Mouse (Mus musculus): ENCODE results near the gene Tmem246. TPM values are rescaled to one million over a fixed set of nuclear protein-coding genes. Genes with fewer than 3 reads are reported as not detected.

Tmem246 gene
- polyA plus RNA-seq, 1 experiment from 2014 or later, result 17.4 TPM

DNA sequence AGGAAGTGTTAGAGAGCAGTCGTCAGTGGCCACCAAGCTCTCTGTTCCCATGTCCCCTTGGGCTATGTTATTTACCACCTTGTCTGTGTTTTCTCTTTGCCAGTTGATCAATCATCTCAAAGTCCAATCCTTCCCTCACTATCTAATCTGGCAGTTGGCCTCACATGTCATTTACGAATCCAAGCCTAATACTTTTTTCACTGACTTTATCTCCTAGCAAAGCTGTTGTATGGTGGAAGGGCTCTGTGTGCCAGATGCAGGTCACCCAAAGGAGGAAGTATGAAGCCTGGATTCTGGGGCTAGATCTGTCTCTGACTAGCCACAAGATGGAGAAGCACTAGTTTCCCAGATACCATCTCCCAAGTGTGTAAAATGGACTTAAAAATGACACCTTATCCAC lies 39.5 kb downstream of the Tmem246 start:
- ATAC-seq (replicated peaks; ENCODE audit: low FRiP score) (no peak), DNase-seq (ENCODE audit: low spot score) (no peak)
- Histone ChIP-seq H3K4me1 (replicated peaks; ENCODE audit: control insufficient read depth, insufficient read depth, low read length) (no peaks in the 10 kb centered on the region), H3K9me3 (ENCODE audit: control insufficient read depth, low read length) (no peaks in the 10 kb centered on the region), H3K27ac (ENCODE audit: low read depth, low read length) (no peak overlapping the region), H3K36me3 (ENCODE audit: control insufficient read depth, insufficient read depth, low read length) (no peaks in the 10 kb centered on the region), H3K27me3 (replicated peaks; ENCODE audit: control insufficient read depth, insufficient read depth, low read length) (no peaks in the 10 kb centered on the region), H3K4me3 (ENCODE audit: low read depth, low read length) (no peak overlapping the region), H3K9ac (ENCODE audit: low read depth, low read length) (no peak overlapping the region), H3K4me2 (no peak overlapping the region)
- 29% methylated on average over 2 of the region's 2 CpGs for WGBS

- Histone ChIP-seq H3K27ac (ENCODE audit: low read depth, low read length) (no peak overlapping the region), H3K4me1 (replicated peaks; ENCODE audit: control insufficient read depth, insufficient read depth, low read length) (no peaks in the 10 kb centered on the region), H3K4me3 (ENCODE audit: low read depth, low read length) (no peak overlapping the region), H3K9me3 (ENCODE audit: control insufficient read depth, low read length) (no peaks in the 10 kb centered on the region), H3K36me3 (ENCODE audit: control insufficient read depth, insufficient read depth, low read length) (no peaks in the 10 kb centered on the region), H3K9ac (ENCODE audit: low read depth, low read length) (no peak overlapping the region), H3K4me2 (no peak overlapping the region), H3K27me3 (replicated peaks; ENCODE audit: control insufficient read depth, insufficient read depth, low read length) (no peaks in the 10 kb centered on the region)
- no peak for DNase-seq (ENCODE audit: low spot score)
- ATAC-seq (replicated peaks; ENCODE audit: low FRiP score), result no peak
- 97% methylated on average over 7 of the region's 7 CpGs for WGBS
Measured at GRCm38 (mm10) chr4:49557375-49557774, 40.3 kb downstream of the Tmem246 start.

DNA sequence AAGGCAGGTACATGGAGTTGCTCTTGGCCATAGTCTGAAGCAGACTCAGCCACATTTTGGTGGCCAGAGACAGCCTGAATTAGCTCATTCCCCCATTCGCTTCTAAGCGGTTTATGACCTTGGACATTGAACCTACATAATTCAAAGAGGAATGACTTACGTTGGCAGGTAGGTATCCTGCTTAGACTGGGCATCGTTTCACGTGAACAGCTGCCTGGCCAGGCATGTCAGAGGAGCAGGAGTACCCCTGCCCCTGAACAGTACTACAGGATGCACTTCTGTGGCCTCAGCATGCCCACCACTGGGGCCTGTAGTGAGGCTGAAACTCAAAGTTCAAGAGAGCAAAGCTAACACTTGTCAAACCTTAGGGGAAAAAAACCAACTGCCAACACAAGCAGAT lies 44.3 kb downstream of the Tmem246 start:
- no peaks in the 10 kb centered on the region for H3K36me3 ChIP-seq (ENCODE audit: control insufficient read depth, insufficient read depth, low read length)
- H3K27me3 ChIP-seq (replicated peaks; ENCODE audit: control insufficient read depth, insufficient read depth, low read length), result no peaks in the 10 kb centered on the region
- H3K27ac ChIP-seq (ENCODE audit: low read depth, low read length), result no peak overlapping the region
- 0 out of 2 replicates have a peak, but pooled peaks cover 3% of the 10 kb centered on the region for H3K4me1 ChIP-seq (replicated peaks; ENCODE audit: control insufficient read depth, insufficient read depth, low read length)
- no peak overlapping the region for H3K9ac ChIP-seq (ENCODE audit: low read depth, low read length)
- no peak overlapping the region for H3K4me2 ChIP-seq
- H3K4me3 ChIP-seq (ENCODE audit: low read depth, low read length), result no peak overlapping the region
- no peak for ATAC-seq (replicated peaks; ENCODE audit: low FRiP score)
- no peak for DNase-seq (ENCODE audit: low spot score)
- H3K9me3 ChIP-seq (ENCODE audit: control insufficient read depth, low read length), result no peaks in the 10 kb centered on the region
- 75% methylated on average over 5 of the region's 5 CpGs for WGBS

DNA sequence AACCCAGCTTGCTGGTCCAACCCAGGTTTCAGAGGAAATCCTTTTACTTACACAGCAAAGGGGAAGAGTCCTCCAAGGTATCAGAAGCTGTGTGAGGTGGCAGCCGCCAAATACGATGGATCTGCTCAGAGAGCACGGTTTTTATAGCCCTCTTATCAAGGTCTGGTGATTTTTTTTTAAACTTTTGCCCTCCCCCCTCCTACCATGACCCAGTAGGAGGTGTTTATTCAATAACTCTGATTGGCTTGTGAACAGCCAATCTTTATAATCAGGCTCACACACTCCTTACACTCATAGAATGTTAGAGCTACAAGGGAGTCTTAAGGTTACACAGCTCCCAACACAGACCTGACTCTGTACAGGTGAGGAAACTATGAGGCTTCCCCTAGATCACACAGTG lies 48.3 kb downstream of the Tmem246 start, which contains the start of gene Aldob:
Gene Aldob (minus strand): TSS at position 164 of the 400 bp plus-strand sequence.
- Histone ChIP-seq H3K4me3 (ENCODE audit: low read depth, low read length) (no peak within 1 kb of the TSS), H3K9ac (ENCODE audit: low read depth, low read length) (no peak within 1 kb of the TSS), H3K4me1 (replicated peaks; ENCODE audit: control insufficient read depth, insufficient read depth, low read length) (0 out of 2 replicates have a peak, but pooled peaks cover 3% of the 10 kb centered on the region), H3K36me3 (ENCODE audit: control insufficient read depth, insufficient read depth, low read length) (no peaks in the 10 kb centered on the region), H3K27ac (ENCODE audit: low read depth, low read length) (no peak within 1 kb of the TSS), H3K9me3 (ENCODE audit: control insufficient read depth, low read length) (no peaks in the 10 kb centered on the region), H3K4me2 (0 out of 2 replicates have a peak within 1 kb of the TSS, but pooled peaks have one; percentile 21), H3K27me3 (replicated peaks; ENCODE audit: control insufficient read depth, insufficient read depth, low read length) (no peaks in the 10 kb centered on the region)
- 37% methylated on average over 3 of the region's 3 CpGs for WGBS
- DNase-seq (ENCODE audit: low spot score), result no peak
- no peak for ATAC-seq (replicated peaks; ENCODE audit: low FRiP score)

DNA sequence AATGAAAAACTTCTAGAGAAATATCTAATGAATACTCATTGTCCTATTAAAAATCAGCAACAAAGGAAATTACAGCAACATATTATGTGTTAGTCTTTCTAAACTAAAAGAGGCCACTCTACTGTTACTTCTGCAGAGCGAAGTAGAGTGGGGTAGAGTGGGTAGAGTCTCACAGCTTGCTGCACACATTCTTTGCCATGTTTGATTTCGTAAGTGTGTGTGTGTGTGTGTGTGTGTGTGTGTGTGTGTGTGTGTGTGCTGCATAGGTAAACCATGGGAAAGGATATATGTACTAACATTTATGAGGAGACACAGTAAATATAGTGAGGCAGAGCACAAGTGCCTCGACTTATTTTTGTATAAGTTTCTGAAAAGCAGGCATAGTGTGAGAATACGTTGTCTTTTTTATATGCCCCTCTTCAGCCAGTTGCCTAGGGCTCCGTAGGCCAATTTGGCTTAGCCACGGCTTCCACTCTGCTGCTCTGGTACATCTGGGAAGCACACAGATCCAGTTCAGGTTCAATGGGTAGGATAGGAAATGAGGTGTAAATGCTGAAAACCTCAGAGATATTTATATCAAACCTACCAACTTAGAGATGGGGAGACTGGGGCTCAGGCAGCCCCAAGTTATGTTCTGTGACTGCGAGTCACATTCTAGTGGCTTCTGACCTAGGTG lies 50.0 kb downstream of the Tmem246 start:
- no peaks in the 10 kb centered on the region for H3K36me3 ChIP-seq (ENCODE audit: control insufficient read depth, insufficient read depth, low read length)
- H3K9ac ChIP-seq (ENCODE audit: low read depth, low read length), result no peak overlapping the region
- no peaks in the 10 kb centered on the region for H3K9me3 ChIP-seq (ENCODE audit: control insufficient read depth, low read length)
- DNase-seq (ENCODE audit: low spot score) (no peak), ATAC-seq (replicated peaks; ENCODE audit: low FRiP score) (no peak)
- 0 out of 2 replicates have a peak, but pooled peaks cover 3% of the 10 kb centered on the region for H3K4me1 ChIP-seq (replicated peaks; ENCODE audit: control insufficient read depth, insufficient read depth, low read length)
- WGBS, result 79% methylated on average over 7 of the region's 7 CpGs
- H3K27ac ChIP-seq (ENCODE audit: low read depth, low read length), result no peak overlapping the region
- H3K4me2 ChIP-seq, result 0 out of 2 replicates have a peak overlapping the region, but pooled peaks have one; percentile 0
- H3K4me3 ChIP-seq (ENCODE audit: low read depth, low read length), result no peak overlapping the region
- H3K27me3 ChIP-seq (replicated peaks; ENCODE audit: control insufficient read depth, insufficient read depth, low read length), result no peaks in the 10 kb centered on the region

GRCm38 (mm10) chr4:49546873-49547543 lies 50.7 kb downstream of the Tmem246 start:
- Histone ChIP-seq H3K4me1 (replicated peaks; ENCODE audit: control insufficient read depth, insufficient read depth, low read length) (0 out of 2 replicates have a peak, but pooled peaks cover 3% of the 10 kb centered on the region), H3K4me2 (no peak overlapping the region), H3K27ac (ENCODE audit: low read depth, low read length) (peak overlapping the region; percentile 8; the same call in 1 of the 2 replicates), H3K36me3 (ENCODE audit: control insufficient read depth, insufficient read depth, low read length) (no peaks in the 10 kb centered on the region), H3K9ac (ENCODE audit: low read depth, low read length) (no peak overlapping the region), H3K4me3 (ENCODE audit: low read depth, low read length) (no peak overlapping the region), H3K27me3 (replicated peaks; ENCODE audit: control insufficient read depth, insufficient read depth, low read length) (no peaks in the 10 kb centered on the region), H3K9me3 (ENCODE audit: control insufficient read depth, low read length) (no peaks in the 10 kb centered on the region)
- ATAC-seq (replicated peaks; ENCODE audit: low FRiP score) (peak; percentile 70; the same call in 1 of the 2 replicates), DNase-seq (ENCODE audit: low spot score) (no peak)
- 53% methylated on average over 6 of the region's 6 CpGs for WGBS

- no peaks in the 10 kb centered on the region for H3K36me3 ChIP-seq (ENCODE audit: control insufficient read depth, insufficient read depth, low read length)
- no peak overlapping the region for H3K9ac ChIP-seq (ENCODE audit: low read depth, low read length)
- no peak overlapping the region for H3K27ac ChIP-seq (ENCODE audit: low read depth, low read length)
- no peaks in the 10 kb centered on the region for H3K9me3 ChIP-seq (ENCODE audit: control insufficient read depth, low read length)
- 0 out of 2 replicates have a peak, but pooled peaks cover 3% of the 10 kb centered on the region for H3K4me1 ChIP-seq (replicated peaks; ENCODE audit: control insufficient read depth, insufficient read depth, low read length)
- no peak overlapping the region for H3K4me3 ChIP-seq (ENCODE audit: low read depth, low read length)
- 83% methylated on average over 2 of the region's 2 CpGs for WGBS
- no peak for DNase-seq (ENCODE audit: low spot score)
- no peak overlapping the region for H3K4me2 ChIP-seq
- H3K27me3 ChIP-seq (replicated peaks; ENCODE audit: control insufficient read depth, insufficient read depth, low read length), result no peaks in the 10 kb centered on the region
- ATAC-seq (replicated peaks; ENCODE audit: low FRiP score), result no peak
Measured at GRCm38 (mm10) chr4:49546026-49546425, 51.6 kb downstream of the Tmem246 start.

DNA sequence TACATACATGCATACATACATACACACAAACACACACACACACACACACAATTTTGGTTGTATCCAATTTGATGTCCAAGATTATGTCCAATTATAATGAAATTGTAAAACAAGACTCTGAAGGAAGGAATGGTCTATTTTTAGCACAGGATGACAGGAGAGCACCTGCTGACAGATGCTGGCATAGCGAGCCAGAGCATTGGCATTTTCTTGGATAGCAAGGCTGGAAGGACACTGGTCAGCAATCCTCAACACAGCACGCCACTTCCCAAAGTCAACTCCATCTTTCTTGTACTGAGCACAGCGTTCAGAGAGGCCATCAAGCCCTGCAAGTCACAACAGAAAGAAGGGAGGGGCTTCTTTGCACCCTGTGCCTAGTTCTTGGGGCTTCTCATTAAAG lies 56.7 kb downstream of the Tmem246 start:
- H3K9me3 ChIP-seq (ENCODE audit: control insufficient read depth, low read length), result no peaks in the 10 kb centered on the region
- 65% methylated on average over 3 of the region's 3 CpGs for WGBS
- no peak for ATAC-seq (replicated peaks; ENCODE audit: low FRiP score)
- no peak overlapping the region for H3K9ac ChIP-seq (ENCODE audit: low read depth, low read length)
- no peak for DNase-seq (ENCODE audit: low spot score)
- no peaks in the 10 kb centered on the region for H3K27me3 ChIP-seq (replicated peaks; ENCODE audit: control insufficient read depth, insufficient read depth, low read length)
- H3K4me3 ChIP-seq (ENCODE audit: low read depth, low read length), result no peak overlapping the region
- no peaks in the 10 kb centered on the region for H3K4me1 ChIP-seq (replicated peaks; ENCODE audit: control insufficient read depth, insufficient read depth, low read length)
- no peak overlapping the region for H3K27ac ChIP-seq (ENCODE audit: low read depth, low read length)
- no peaks in the 10 kb centered on the region for H3K36me3 ChIP-seq (ENCODE audit: control insufficient read depth, insufficient read depth, low read length)
- H3K4me2 ChIP-seq, result no peak overlapping the region

Data from liver, embryonic 11.5 days (tissue).